Mouse (Mus musculus): ENCODE data around the gene Slamf9.

Slamf9 gene

GRCm38 (mm10) chr1:172458041-172458440 lies 17.1 kb upstream of the Slamf9 start:
- in situ Hi-C loops (cut with MboI; ENCODE audit: unreplicated experiment in 2 of 2): no loop called here

DNA sequence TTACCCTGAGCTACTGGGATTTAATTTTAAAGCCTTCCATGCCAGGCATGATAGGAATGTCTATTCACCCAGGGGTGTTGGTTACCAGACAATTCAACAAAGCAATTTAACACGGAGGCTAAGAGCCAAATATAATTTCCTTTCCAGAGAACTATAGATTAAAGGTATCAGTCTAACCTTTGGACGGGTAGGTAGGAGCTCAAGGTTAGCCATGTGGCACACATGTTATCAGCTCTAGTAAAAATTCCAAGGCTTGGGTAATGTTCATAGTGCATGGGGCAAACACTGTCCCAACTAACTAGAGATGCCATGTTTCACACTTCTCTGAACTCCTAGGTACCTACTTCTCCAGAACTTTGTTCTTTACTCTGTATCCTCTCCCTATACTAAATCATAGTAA lies 13.6 kb upstream of the Slamf9 start:
- in situ Hi-C loops (cut with MboI; ENCODE audit: unreplicated experiment in 2 of 2): no loop called here

DNA sequence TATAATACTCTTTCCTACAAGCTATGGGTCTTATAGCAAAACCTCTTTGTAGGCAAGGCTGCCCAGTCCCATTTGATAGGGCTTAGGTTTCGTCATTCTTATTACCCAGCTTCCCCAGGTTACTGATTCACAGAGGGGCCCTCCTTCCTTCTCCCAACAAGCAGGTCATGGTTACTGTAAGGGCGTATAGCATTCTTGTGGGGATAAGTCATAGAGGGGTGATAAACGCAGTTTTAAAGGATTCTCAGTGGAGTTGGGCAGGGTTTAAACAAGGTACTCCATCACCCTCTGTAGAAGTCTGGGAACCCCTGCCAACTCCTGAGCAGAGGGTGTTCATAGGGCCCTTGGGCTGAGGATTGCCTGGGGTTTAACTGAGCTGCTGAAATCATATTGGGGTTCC lies 12.6 kb upstream of the Slamf9 start:
- in situ Hi-C loops (cut with MboI; ENCODE audit: unreplicated experiment in 2 of 2): no loop called here

GRCm38 (mm10) chr1:172463387-172464333 lies 11.5 kb upstream of the Slamf9 start:
- in situ Hi-C loops (cut with MboI; ENCODE audit: unreplicated experiment in 2 of 2): no loop called here

- in situ Hi-C loops (cut with MboI; ENCODE audit: unreplicated experiment in 2 of 2): no loop called here
These were observed 6.8 kb upstream of the Slamf9 start for GRCm38 (mm10) chr1:172468301-172468877.

- in situ Hi-C loops (cut with MboI; ENCODE audit: unreplicated experiment in 2 of 2): no loop called here
These were observed 5.8 kb upstream of the Slamf9 start for GRCm38 (mm10) chr1:172469373-172469772.

GRCm38 (mm10) chr1:172469810-172470448 lies 5.2 kb upstream of the Slamf9 start:
- in situ Hi-C loops (cut with MboI; ENCODE audit: unreplicated experiment in 2 of 2): no loop called here

- in situ Hi-C loops (cut with MboI; ENCODE audit: unreplicated experiment in 2 of 2): no loop called here
These were observed 2.2 kb upstream of the Slamf9 start for GRCm38 (mm10) chr1:172472909-172473308.

GRCm38 (mm10) chr1:172474196-172474595 lies 962 bp upstream of the Slamf9 start:
- in situ Hi-C loops (cut with MboI; ENCODE audit: unreplicated experiment in 2 of 2): no loop called here

DNA sequence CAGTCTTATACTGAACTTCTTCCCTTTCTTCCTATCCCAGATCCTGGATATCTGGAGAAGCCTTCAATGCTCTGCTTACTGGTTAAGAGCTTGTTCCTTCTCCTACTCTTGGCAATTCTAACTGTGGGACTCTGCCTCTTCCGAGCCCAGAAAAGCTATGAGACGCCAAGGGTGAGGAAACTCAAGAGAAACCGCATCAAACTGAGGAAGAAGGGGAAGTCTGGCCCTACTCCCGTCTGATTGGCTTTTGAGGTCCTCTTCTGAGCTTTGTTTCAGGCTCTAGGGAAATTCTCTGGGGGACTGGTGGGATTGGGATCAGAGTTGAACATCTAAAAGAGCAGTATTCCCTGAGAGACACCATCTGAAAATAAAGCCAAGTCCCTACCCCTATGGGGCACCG lies 2.9 kb downstream of the Slamf9 start:
- in situ Hi-C loops (cut with MboI; ENCODE audit: unreplicated experiment in 2 of 2): loop anchor here in 1 of 2 experiments (25.0 kb wide), 1 partner anchor 441 kb away; the partner anchor contains the start of gene Vangl2

DNA sequence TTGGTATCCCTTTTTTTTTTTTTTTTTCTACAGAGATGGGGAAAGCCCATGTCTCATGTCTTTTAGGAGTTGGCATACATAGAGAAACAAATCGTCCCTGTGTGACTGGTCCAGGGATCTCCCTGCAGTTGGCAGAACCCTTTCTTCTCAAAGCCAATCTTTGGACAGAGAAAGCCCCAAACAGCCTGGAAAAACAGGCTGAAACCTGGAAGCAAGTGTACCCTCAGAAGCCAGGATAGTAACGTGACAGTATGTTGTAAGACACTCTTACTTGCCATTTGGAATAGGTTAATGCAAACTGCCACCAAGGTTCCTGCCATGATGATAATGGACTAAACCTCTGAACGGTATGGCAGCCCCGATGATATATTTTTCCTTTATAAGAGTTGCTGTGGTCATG lies 5.2 kb downstream of the Slamf9 start:
- in situ Hi-C loops (cut with MboI; ENCODE audit: unreplicated experiment in 2 of 2): loop anchor here (5.0 to 25.0 kb wide), 3 partner anchors 42 to 443 kb away; partner anchors contain the start of genes Cfap45 (in 1 of the 2) and Vangl2 (in 1 of the 2)

GRCm38 (mm10) chr1:172481111-172481510 lies 6.0 kb downstream of the Slamf9 start:
- in situ Hi-C loops (cut with MboI; ENCODE audit: unreplicated experiment in 2 of 2): loop anchor here (5.0 to 25.0 kb wide), 3 partner anchors 41 to 444 kb away; partner anchors contain the start of genes Cfap45 (in 1 of the 2) and Vangl2 (in 1 of the 2)

DNA sequence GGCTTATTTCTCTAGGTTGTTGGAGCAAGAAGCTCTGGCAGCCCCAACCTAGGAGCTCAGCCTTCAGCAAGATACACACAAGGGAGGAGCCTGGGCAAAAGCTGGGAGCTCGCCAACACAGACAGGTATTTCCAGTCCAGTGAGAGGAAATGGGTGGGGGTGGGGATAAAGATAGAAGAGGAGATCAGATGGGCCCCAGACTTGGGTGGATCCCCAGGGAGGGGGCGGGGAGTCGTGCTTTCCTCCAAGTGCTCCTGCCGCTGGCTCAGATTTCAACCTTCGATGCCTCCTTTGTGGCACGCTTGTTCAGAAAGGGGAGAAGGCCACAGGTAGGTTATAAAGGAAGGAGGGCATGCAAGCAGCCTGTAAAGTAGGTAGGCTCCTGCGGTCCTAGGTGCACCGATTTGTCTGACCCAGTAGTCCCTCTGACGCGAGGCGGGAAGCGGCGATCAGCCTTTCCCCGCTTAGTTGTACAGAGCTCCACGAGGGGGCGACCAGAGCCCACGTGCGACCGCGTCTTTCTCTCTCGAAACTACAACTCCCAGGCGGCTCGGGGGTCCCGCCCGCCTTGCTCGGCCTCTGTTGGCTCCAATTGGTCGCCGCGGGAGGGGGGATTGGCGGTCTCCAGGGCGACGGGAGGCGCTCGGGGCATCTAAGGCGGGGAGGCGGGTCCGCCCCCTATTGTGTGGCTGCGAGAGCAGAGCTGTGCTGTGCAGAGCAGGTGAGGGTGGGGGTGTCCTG lies 6.6 kb downstream of the Slamf9 start, which contains the start of gene Igsf9:
Gene Igsf9, plus strand, starts transcription at position 249 of the 741 bp plus-strand sequence.
- in situ Hi-C loops (cut with MboI; ENCODE audit: unreplicated experiment in 2 of 2): loop anchor here (5.0 to 25.0 kb wide), 3 partner anchors 41 to 444 kb away; partner anchors contain the start of genes Cfap45 (in 1 of the 2) and Vangl2 (in 1 of the 2)

- in situ Hi-C loops (cut with MboI; ENCODE audit: unreplicated experiment in 2 of 2): loop anchor here (5.0 to 25.0 kb wide), 3 partner anchors 40 to 445 kb away; partner anchors contain the start of genes Cfap45 (in 1 of the 2) and Vangl2 (in 1 of the 2)
These were observed 7.6 kb downstream of the Slamf9 start for GRCm38 (mm10) chr1:172482518-172483360.

GRCm38 (mm10) chr1:172483361-172483660 lies 8.2 kb downstream of the Slamf9 start:
- in situ Hi-C loops (cut with MboI; ENCODE audit: unreplicated experiment in 2 of 2): loop anchor here (5.0 to 25.0 kb wide), 3 partner anchors 39 to 446 kb away; partner anchors contain the start of genes Cfap45 (in 1 of the 2) and Vangl2 (in 1 of the 2)

- in situ Hi-C loops (cut with MboI; ENCODE audit: unreplicated experiment in 2 of 2): loop anchor here (5.0 to 25.0 kb wide), 3 partner anchors 38 to 447 kb away; partner anchors contain the start of genes Cfap45 (in 1 of the 2) and Vangl2 (in 1 of the 2)
These were observed 9.1 kb downstream of the Slamf9 start for GRCm38 (mm10) chr1:172484236-172484635.

DNA sequence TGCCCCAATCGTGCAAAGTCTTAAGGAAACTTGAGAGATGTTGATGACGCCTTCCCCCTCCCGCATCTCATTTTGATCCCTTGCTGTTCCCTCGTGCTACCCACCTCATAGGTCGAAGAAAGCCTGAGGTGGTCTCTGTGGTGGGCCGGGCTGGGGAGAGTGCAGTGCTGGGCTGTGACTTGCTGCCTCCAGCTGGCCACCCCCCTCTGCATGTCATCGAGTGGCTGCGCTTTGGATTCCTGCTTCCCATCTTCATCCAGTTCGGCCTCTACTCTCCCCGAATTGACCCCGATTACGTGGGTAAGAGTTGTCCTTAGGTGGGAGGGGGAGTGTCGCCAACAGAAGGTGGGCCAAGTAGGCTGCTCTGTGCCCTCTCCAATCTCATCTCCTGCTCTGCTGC lies 9.5 kb downstream of the Slamf9 start:
- in situ Hi-C loops (cut with MboI; ENCODE audit: unreplicated experiment in 2 of 2): loop anchor here (5.0 to 25.0 kb wide), 3 partner anchors 38 to 447 kb away; partner anchors contain the start of genes Cfap45 (in 1 of the 2) and Vangl2 (in 1 of the 2)

- in situ Hi-C loops (cut with MboI; ENCODE audit: unreplicated experiment in 2 of 2): loop anchor here in 1 of 2 experiments (25.0 kb wide), 1 partner anchor 449 kb away; the partner anchor contains the start of gene Vangl2
These were observed 10.7 kb downstream of the Slamf9 start for GRCm38 (mm10) chr1:172485821-172486220.

DNA sequence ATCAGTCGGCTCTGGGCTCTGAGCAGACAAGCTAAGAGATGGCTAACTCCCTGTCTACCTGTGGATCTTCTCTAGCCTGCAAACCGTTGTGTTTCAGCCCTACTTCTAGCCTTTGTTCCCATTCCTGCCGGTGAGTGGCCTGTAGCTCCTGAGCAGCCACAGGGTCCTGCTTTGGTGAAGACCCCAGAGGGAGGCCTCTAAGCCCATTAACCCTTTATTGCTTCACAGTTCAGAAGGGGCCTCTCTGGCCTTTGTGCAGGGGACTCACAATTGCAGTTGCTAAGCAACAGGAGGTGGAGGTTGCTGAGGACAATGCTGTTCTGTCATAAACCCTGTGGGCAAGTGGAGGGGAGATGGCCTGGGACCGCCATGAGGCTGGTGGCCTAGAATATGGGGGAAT lies 11.1 kb downstream of the Slamf9 start:
- in situ Hi-C loops (cut with MboI; ENCODE audit: unreplicated experiment in 2 of 2): loop anchor here in 1 of 2 experiments (25.0 kb wide), 1 partner anchor 449 kb away; the partner anchor contains the start of gene Vangl2

Measured in v-Abl transformed pro-B cells (cell line).